In genomic region chr14:78322916-78323315, GRCm38 (mm10) we compare ENCODE assay signal across 31 mouse cellular contexts. TPM values are rescaled to one million over a fixed set of nuclear protein-coding genes. Genes with fewer than 3 reads are reported as not detected.
DNase-seq lines count a peak whose midpoint lies in the region; ATAC-seq and TF ChIP-seq lines count a peak whose summit lies in the region.
"Had no signal": no experiment of that assay in that cellular context is flagged by ENCODE, and none has a peak within 500 bp of the region (broad histone marks: within the 10 kb centered on the region; RNA-seq: fewer than 3 reads in every experiment).

No protein-coding gene starts in this region.

- no peaks in the 10 kb centered on the region for H3K27me3 ChIP-seq in forebrain, postnatal 0 days (ENCODE audit: insufficient read depth, low read length)
- no peaks in the 10 kb centered on the region for H3K27me3 ChIP-seq in forebrain, embryonic 13.5 days
- H3K27me3 ChIP-seq in thymus, adult 2 months (ENCODE audit: control insufficient read depth, insufficient read depth, low read length) = no peaks in the 10 kb centered on the region
- no peaks in the 10 kb centered on the region for H3K27me3 ChIP-seq in ES-Bruce4 (ENCODE audit: control insufficient read depth, insufficient read depth, low read length, poor library complexity, severe bottlenecking)
- H3K27me3 ChIP-seq: embryonic facial prominence, embryonic 12.5 days; embryonic facial prominence, embryonic 15.5 days; forebrain, embryonic 15.5 days; heart, embryonic 12.5 days; heart, embryonic 15.5 days; hindbrain, embryonic 13.5 days; intestine, embryonic 15.5 days had no signal

- no peak overlapping the region for H3K27ac ChIP-seq in forebrain, postnatal 0 days (ENCODE audit: low read depth, low read length)
- no peak overlapping the region for H3K27ac ChIP-seq in forebrain, embryonic 13.5 days
- H3K27ac ChIP-seq in thymus, adult 2 months (ENCODE audit: control insufficient read depth, insufficient read depth, low read length) = no peak overlapping the region
- H3K27ac ChIP-seq in ES-Bruce4 (ENCODE audit: insufficient read depth, low read length) = no peak overlapping the region
- H3K27ac ChIP-seq: embryonic facial prominence, embryonic 12.5 days; embryonic facial prominence, embryonic 15.5 days; forebrain, embryonic 15.5 days; heart, embryonic 15.5 days; hindbrain, embryonic 10.5 days; hindbrain, embryonic 13.5 days; intestine, embryonic 15.5 days had no signal

- no peak for TF ChIP-seq EP300 in ES-Bruce4 (IDR thresholded peaks at IDR 0.05; ENCODE audit: insufficient read depth, low read depth, low read length)

- no peak for TF ChIP-seq POLR2A in thymus, adult 2 months (IDR thresholded peaks at IDR 0.05; ENCODE audit: control insufficient read depth, extremely low read depth, insufficient read depth, low read length, poor library complexity)
- no peak for TF ChIP-seq POLR2A in ES-Bruce4 (IDR thresholded peaks at IDR 0.05; ENCODE audit: insufficient read depth, low read length)

- WGBS in forebrain, postnatal 0 days = 84% methylated on average over 9 of the region's 9 CpGs
- WGBS in forebrain, embryonic 13.5 days = 83% methylated on average over 9 of the region's 9 CpGs
- 91% methylated on average over 9 of the region's 9 CpGs for WGBS in thymus, adult 2 months

- H3K9me3 ChIP-seq in forebrain, postnatal 0 days (ENCODE audit: low read length) = no peaks in the 10 kb centered on the region
- H3K9me3 ChIP-seq in forebrain, embryonic 13.5 days (replicated peaks) = no peaks in the 10 kb centered on the region
- no peaks in the 10 kb centered on the region for H3K9me3 ChIP-seq in ES-Bruce4 (replicated peaks; ENCODE audit: control insufficient read depth, insufficient read depth, low read length, poor library complexity, severe bottlenecking)
- H3K9me3 ChIP-seq: embryonic facial prominence, embryonic 12.5 days; embryonic facial prominence, embryonic 15.5 days; forebrain, embryonic 15.5 days; heart, embryonic 12.5 days; heart, embryonic 15.5 days; hindbrain, embryonic 10.5 days; hindbrain, embryonic 13.5 days; intestine, embryonic 15.5 days had no signal

- no peak for ATAC-seq in forebrain, postnatal 0 days
- no peak for ATAC-seq in forebrain, embryonic 13.5 days
- ATAC-seq: activated CD4-positive, CD25-positive, alpha-beta regulatory T cell, adult 4 months; forebrain, embryonic 15.5 days; hindbrain, embryonic 16.5 days; intestine, embryonic 15.5 days had no signal

- TF ChIP-seq CTCF in forebrain, postnatal 0 days (IDR thresholded peaks at IDR 0.05; ENCODE audit: low read depth) = 0 out of 2 replicates have a peak, but pooled peaks have one; percentile 3
- TF ChIP-seq CTCF in thymus, adult 2 months (IDR thresholded peaks at IDR 0.05; ENCODE audit: borderline replicate concordance, control insufficient read depth, extremely low read depth, insufficient read depth, low read length, poor library complexity) = no peak
- peak; percentile 34 for TF ChIP-seq CTCF in ES-Bruce4 (IDR thresholded peaks at IDR 0.05; ENCODE audit: low read depth, low read length)

- H3K9ac ChIP-seq in forebrain, postnatal 0 days = no peak overlapping the region
- H3K9ac ChIP-seq in forebrain, embryonic 13.5 days = no peak overlapping the region
- H3K9ac ChIP-seq in ES-Bruce4 (ENCODE audit: low read depth, poor library complexity, severe bottlenecking) = no peak overlapping the region
- H3K9ac ChIP-seq: embryonic facial prominence, embryonic 12.5 days; embryonic facial prominence, embryonic 15.5 days; forebrain, embryonic 15.5 days; heart, embryonic 12.5 days; heart, embryonic 15.5 days; hindbrain, embryonic 13.5 days; intestine, embryonic 15.5 days had no signal

- no peaks in the 10 kb centered on the region for H3K36me3 ChIP-seq in forebrain, postnatal 0 days (ENCODE audit: insufficient read depth)
- H3K36me3 ChIP-seq in forebrain, embryonic 13.5 days (ENCODE audit: poor library complexity, severe bottlenecking) = no peaks in the 10 kb centered on the region
- no peaks in the 10 kb centered on the region for H3K36me3 ChIP-seq in thymus, adult 2 months (ENCODE audit: control insufficient read depth, insufficient read depth, low read length)
- H3K36me3 ChIP-seq in ES-Bruce4 (ENCODE audit: control insufficient read depth, insufficient read depth, low read length, poor library complexity, severe bottlenecking) = no peaks in the 10 kb centered on the region
- H3K36me3 ChIP-seq: embryonic facial prominence, embryonic 12.5 days; embryonic facial prominence, embryonic 15.5 days; forebrain, embryonic 15.5 days; heart, embryonic 12.5 days; heart, embryonic 15.5 days; hindbrain, embryonic 10.5 days; hindbrain, embryonic 13.5 days; intestine, embryonic 15.5 days had no signal

- no peaks in the 10 kb centered on the region for H3K4me1 ChIP-seq in forebrain, postnatal 0 days (ENCODE audit: insufficient read depth)
- no peaks in the 10 kb centered on the region for H3K4me1 ChIP-seq in forebrain, embryonic 13.5 days
- H3K4me1 ChIP-seq in thymus, adult 2 months (replicated peaks; ENCODE audit: control insufficient read depth, insufficient read depth, low read length) = peaks cover 9% of the 10 kb centered on the region
- H3K4me1 ChIP-seq in ES-Bruce4 (ENCODE audit: control insufficient read depth, insufficient read depth, low read length) = no peaks in the 10 kb centered on the region
- H3K4me1 ChIP-seq: embryonic facial prominence, embryonic 12.5 days; embryonic facial prominence, embryonic 15.5 days; forebrain, embryonic 15.5 days; heart, embryonic 12.5 days; heart, embryonic 15.5 days; hindbrain, embryonic 10.5 days; hindbrain, embryonic 13.5 days; intestine, embryonic 15.5 days had no signal

- no peak overlapping the region for H3K4me2 ChIP-seq in forebrain, postnatal 0 days (ENCODE audit: low read depth)
- H3K4me2 ChIP-seq in forebrain, embryonic 13.5 days = no peak overlapping the region
- H3K4me2 ChIP-seq: embryonic facial prominence, embryonic 12.5 days; embryonic facial prominence, embryonic 15.5 days; forebrain, embryonic 15.5 days; heart, embryonic 12.5 days; heart, embryonic 15.5 days; hindbrain, embryonic 13.5 days; intestine, embryonic 15.5 days had no signal

- no peak overlapping the region for H3K4me3 ChIP-seq in forebrain, postnatal 0 days (ENCODE audit: low read depth, low read length)
- H3K4me3 ChIP-seq in forebrain, embryonic 13.5 days = no peak overlapping the region
- no peak overlapping the region for H3K4me3 ChIP-seq in thymus, adult 2 months (ENCODE audit: control insufficient read depth, insufficient read depth, low read length)
- H3K4me3 ChIP-seq in ES-Bruce4 (ENCODE audit: low read depth, low read length) = no peak overlapping the region
- H3K4me3 ChIP-seq: embryonic facial prominence, embryonic 12.5 days; embryonic facial prominence, embryonic 15.5 days; forebrain, embryonic 15.5 days; heart, embryonic 12.5 days; heart, embryonic 15.5 days; hindbrain, embryonic 10.5 days; hindbrain, embryonic 13.5 days; intestine, embryonic 15.5 days had no signal

- no peak for DNase-seq in forebrain, postnatal 0 days
- peak; percentile 14 for DNase-seq in thymus, adult 2 months
- no peak for DNase-seq in thymus, adult 18-20 months
- peak; percentile 59 for DNase-seq in R1 (ENCODE audit: low read depth, low spot score)
- DNase-seq in urinary bladder, adult 18-20 months (ENCODE audit: low spot score in 2 of 2) = no peak
- no peak for DNase-seq in adrenal gland, postnatal 14 days
- DNase-seq: adrenal gland, adult 8-10 months; adrenal gland, postnatal 36 days; B cell, adult 2 months; cerebellum, adult 2 months; cerebellum, adult 9-11 months; cerebellum, postnatal 25 days; gastrocnemius, postnatal 10 days; gastrocnemius, postnatal 36 days; heart, postnatal 10 days; heart, postnatal 36 days; kidney, adult 11 months had no signal

RNA-seq across cellular contexts. Expression of gene Tnfsf11, which starts 15.1 kb away (rescaled TPM):
- total RNA-seq in forebrain, postnatal 0 days (2014; rRNA removed) = 0.15 and 0.86 TPM in 2 replicates
- 0.08 TPM in 2 replicates for polyA plus RNA-seq in forebrain, postnatal 0 days (2015; fragmentation: Nextera tagmentation; extraction: Ambion mirVana)
- polyA plus RNA-seq in forebrain, embryonic 13.5 days (2015; fragmentation: Nextera tagmentation; extraction: Ambion mirVana) = 0.23 and 0.38 TPM in 2 replicates
- polyA plus RNA-seq in thymus, adult 2 months (2012; rRNA removed) = 2.6 and 3.9 TPM in 2 replicates
- 0.36 and 0.40 TPM in 2 replicates for polyA plus RNA-seq in ES-Bruce4 (2011; ENCODE audit: insufficient read depth, insufficient read length, low read depth, missing spikeins)
- total RNA-seq in adrenal gland, postnatal 14 days (2021) = 1.8 TPM in 1 of 2 replicates, not detected in the other
- total RNA-seq: adrenal gland, adult 8-10 months; gastrocnemius, adult 18-20 months; gastrocnemius, postnatal 36 days; granulocyte monocyte progenitor cell, adult 5-6 weeks; heart, postnatal 10 days; heart, postnatal 36 days had no signal
- polyA plus RNA-seq: cerebellum, adult 2 months; forebrain, embryonic 15.5 days; hindbrain, embryonic 13.5 days; hindbrain, embryonic 16.5 days had no signal

Comparison
In these comparisons a context has a peak if more than half of its experiments do, and no peak if none do; other contexts are left out.
1. DNase-seq: peak in thymus, adult 2 months (single experiment) and R1 (single experiment); none in forebrain, postnatal 0 days (single experiment), thymus, adult 18-20 months (0 of 2), urinary bladder, adult 18-20 months (0 of 2) and adrenal gland, postnatal 14 days (single experiment).